Mouse (Mus musculus) granulocyte monocyte progenitor cell, adult 5-6 weeks (primary cell): ENCODE measurements at regions not wholly inside any gene's neighbourhood (a gene's known extent, or its start where the extent isn't known, plus 50 kb on each side); places are given as distances from the start of the nearest gene placed in this dataset.

Source experiments
- ATAC-seq: replicated peaks from 2 replicates; pipeline ENCODE4 v1.8.0; 2016; ENCODE audit warnings: mild to moderate bottlenecking, moderate TSS enrichment, inconsistent platforms; ENCODE audit not compliant: poor library complexity, severe bottlenecking

DNA sequence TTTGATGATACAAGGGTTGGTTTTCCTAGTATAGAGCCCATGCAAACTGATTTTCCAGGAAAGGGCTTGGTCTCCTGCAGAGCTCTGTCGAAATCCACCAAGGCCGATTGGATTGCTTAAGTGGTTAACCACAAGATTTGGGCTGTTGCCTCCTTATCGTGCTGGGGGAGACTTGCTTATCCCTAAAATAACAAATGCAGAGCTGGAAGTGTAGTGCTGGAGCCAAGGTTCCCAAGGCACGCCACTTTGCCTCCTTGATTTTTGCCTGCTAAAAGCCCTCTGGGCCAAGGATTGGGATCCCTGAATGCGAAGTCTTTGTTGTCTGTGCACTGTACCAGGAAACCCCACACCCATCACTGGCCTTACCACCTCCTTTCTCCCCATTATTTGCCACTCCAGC lies 52.8 kb upstream of the Tmem178 start:
- ATAC-seq = peak; percentile 87

DNA sequence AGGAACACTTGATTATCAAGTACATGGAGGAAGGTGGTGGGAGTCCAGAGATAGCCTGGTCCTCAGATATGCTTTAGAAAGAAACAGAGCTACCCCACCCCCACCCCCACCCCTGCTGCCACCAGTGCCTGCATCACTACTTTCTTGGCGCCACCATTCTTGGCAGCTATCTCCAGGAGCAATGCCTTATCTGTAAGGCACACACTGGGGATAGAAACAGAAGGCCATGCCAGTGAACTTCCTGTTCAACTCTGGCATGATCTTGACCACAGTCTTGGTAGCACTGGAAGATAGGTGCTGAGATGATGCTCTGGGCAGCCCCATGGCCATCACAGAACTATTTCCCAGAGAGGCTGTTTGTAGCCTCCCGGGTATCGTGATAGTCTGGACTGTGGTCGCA lies 55.3 kb upstream of the Tmem178 start:
- peak; percentile 14; the same call in 1 of the 2 replicates for ATAC-seq

DNA sequence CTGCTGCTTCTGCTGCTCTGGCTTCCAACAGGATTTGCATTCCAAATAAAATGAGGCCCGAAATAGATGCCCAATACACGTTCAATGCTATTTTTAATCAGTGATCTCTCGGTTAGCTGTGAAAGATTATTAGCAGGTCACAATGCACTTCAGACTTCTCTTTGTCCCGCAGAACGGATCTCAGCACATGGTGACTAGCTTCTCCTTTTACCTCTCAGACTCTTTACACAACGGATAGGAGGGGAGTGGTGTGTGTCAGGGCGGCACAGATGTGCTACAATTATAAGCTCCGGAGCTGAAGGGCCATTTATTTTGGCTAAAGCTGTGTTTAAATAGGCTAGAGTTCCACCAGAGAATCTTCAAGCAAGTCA lies 56.7 kb upstream of the Tmem178 start:
- ATAC-seq = peak; percentile 39; the same call in 1 of the 2 replicates

DNA sequence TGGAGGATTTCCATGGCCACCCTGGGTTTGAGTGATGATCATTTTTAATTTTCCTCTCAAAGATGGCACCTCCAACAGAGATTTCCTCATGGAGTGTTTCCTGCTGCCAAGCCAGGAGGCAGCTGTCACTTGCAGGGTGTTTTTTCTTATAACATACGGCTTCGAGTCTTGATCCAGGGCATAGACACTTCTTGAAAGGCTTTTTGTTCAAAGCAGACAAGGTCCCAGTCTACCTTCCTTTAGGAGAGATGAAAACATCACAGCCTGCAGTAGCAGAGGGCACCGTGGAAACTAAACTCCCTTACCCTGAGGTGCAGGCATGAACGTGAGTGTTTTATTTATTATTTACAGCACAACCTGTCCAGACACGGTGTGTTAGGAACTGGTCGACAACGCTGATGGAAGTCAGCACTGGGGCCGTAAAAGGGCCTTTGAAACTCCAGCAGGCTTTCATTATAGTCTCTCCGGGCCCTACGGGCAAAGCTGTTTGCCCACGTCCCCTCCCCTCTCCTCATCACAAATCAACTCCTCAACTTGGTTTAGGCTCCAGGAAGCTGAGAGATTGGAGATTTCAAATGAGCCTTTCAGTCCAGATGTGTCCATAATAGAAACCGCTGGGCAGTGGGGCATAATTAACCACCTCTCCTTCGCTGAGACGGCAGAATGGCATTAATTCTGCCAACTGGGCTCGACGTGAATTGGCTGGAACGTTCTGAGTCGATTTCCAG lies 57.2 kb upstream of the Tmem178 start:
- ATAC-seq = no peak

DNA sequence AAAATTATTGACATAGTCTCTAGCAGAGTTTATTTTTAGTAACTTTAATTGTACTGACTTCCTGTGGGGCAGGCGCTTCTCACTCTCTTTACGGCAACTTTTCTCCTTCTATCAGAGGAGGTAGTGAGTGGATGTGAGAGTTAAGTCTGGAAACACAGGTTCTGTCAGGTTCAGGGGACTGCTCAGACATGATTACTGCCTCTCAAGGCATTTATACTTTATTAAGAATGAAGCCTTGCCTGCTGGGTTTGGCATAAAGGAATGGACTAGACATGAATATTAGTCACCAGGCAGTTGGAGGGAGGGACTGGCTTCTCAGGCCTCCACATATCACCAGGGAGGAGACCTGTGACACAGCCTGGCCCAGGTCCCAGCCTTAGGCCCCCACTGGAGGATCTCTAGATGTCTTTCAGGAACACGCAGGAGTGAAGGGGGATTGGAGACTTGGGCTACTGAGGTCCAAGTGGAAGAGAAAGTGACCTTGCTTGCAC lies 58.2 kb upstream of the Tmem178 start:
- ATAC-seq = 0 out of 2 replicates have a peak, but pooled peaks have one; percentile 13

DNA sequence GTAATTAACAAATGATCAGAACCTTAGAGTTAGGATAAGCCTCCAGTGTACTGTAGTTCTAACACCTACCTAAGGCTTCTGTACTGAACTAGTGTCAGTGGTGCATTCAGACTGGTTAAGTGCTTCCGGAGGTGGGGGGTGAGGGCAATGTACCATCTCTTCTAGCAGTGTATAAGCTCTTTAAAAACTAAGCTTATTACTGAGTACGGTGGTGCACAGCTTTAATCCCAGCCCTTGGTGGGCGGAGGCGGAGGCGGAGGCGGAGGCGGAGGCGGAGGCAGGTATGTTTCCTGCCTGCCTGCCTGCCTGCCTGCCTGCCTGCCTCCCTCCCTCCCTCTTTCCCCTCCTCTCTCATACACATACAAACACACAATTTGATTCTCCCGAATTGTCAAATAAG lies 58.7 kb upstream of the Tmem178 start:
- ATAC-seq = no peak

DNA sequence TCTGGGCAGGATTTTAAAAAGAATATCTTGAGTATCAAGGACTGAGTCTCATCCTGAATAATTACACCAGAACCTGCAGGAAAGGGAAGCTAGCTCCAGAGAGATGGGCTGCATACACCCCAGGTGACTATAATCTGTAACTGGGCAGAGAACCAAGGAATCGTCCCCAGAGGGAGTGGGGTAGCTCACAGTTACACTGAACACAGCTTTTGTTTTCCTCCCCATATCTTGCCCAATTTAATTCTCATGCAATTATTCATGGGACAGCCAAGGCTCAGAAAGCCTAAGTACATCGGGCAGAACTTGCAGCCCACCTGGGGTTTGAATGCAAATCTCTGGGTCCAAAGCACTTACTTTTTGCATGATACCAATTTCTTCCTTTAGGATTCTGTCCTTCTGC lies 59.5 kb upstream of the Tmem178 start:
- no peak for ATAC-seq

DNA sequence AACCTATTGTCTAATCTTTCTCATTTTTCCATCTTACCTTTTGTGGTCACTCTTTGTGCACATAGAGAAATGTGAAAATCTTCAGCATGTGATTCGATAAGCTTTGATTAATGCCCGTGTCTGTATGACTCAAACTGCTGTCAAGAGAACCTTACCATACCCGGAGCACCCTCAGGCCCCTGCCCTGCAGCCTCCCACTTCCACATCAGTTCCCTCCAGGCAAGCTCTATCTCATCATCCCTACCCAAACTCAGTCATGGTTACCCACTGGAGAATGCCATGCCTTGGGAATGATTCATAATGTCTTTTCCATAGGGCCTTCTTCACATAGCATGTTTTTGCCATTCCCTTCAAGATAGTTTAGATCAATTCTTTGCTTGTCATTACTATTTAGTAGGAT lies 62.0 kb upstream of the Tmem178 start:
- ATAC-seq = no peak

DNA sequence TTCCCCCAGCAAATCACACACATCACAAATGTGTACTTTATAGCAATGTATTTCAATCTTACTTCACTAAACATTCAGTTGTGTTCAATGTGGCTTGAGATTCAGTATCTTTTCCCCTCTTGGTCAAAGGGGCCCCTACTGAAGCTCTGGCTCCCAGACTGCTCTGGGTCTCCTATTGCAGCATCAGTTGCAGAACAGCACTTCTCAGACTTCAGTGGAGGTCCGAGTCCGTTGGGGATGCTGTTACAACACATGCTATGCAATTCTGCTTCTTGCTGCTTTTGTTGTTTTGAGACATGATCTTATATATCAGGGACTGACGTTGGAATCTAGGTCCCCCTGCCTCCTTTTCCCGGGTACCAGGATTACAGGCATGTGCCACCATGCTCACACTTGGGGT lies 64.1 kb upstream of the Tmem178 start:
- ATAC-seq = peak; percentile 94

DNA sequence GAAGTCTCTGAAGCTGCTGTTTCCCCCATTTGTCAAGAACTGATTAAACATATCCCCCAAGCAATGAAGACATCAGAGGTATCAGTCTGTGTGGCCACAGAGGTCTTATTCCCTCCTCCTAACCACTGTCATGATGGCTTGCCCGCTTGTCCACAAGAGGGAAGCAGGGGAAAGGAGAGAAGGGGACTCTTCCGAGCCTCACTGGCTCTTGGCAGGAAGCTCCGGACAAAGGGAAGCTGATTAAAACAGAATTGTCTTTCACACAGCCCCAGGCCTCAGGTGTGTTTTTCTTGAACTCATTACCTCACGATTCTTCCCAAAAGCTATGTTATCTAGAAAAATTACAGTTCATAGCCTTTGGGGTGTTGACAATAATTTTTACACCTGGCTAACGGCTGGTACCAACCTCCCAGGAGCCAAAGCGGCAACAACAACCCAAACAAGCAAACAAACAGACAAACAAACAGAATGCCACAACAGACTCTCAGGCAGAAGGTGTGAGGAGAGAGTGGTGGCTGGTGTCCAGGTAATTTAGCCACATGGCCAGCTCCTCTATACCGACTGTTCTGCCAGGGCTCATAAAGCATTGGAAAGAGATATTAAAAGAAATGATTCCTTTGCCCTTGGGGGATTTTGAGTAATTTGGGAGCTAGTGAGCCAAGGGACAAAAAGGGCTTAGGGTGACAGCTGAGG lies 68.9 kb upstream of the Tmem178 start:
- ATAC-seq = peak; percentile 50; the same call in 1 of the 2 replicates

DNA sequence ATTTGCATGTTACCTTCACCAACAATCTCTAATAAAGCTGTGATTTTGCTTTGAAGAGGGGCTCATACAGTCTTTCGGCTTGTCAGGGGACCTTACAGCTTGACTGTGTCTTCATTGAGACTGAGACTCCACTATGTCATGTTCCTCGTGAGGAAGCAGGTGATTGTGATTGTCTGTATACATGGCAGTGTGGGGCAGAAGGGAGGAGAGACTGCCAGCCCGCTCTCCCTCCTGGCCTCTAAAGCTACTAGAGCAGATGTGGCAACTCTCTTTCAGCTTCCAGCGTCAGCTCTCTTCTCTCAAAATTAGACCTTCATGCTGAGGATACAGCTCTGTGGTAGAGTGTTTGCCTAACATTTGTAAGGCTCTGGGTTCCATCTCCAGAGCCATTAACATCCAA lies 73.5 kb upstream of the Tmem178 start:
- no peak for ATAC-seq

DNA sequence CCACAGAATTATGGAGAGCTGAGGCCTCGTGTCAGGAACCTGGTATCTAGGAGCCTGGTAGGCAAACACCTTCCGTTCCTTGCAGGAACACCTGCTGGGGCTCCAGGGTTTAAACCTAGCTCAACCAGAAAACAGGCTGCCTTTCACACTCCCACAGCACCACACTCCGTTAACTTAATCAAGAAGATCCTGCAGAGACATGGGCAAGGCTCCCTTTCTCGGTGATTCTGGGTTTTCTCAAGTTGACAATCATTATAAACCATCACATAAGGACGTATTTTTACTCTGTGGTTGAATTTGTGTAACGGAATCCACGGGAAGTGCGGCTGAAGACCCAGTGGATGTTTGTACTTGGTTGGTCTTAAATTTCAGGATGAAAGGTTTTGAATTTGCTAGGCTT lies 82.1 kb upstream of the Tmem178 start:
- ATAC-seq = no peak

DNA sequence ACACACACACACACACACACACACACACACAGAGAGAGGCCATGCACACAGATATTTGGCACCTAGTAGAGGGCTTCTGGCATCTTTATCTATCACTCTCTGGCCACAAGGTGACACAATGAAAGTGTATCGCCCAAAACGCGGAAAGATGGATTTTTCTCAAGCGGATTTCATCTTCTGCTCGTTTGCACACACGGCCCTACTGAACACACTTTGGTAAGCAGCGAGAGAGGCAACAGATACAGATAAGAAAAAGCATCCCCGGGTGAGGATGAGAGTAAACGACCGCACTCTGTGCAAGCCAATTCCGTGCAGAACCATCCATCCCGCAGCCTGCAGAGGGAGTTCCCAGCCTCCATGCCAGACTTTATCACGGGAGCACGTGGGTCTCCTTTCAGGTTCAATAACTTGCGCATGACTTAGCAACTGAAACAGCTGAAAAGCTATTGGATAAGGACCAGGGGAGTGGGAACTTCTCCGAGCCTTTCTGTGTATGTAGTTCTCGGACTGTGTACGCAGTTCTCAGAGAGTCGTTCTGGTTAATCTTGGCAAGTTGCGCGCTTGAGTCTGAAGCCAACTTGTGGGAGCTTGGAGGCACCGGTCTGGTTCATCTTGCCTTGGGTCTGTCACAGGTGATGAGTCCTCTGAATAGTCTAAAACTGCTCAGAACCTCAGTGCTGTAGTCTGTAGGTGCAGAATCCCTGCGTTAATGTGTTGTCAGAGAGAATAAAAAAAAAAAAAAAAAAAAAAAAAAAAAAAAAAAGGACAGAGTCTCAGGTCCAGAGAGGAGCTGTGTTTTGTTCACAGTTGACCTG lies 97.2 kb upstream of the Tmem178 start:
- no peak for ATAC-seq

DNA sequence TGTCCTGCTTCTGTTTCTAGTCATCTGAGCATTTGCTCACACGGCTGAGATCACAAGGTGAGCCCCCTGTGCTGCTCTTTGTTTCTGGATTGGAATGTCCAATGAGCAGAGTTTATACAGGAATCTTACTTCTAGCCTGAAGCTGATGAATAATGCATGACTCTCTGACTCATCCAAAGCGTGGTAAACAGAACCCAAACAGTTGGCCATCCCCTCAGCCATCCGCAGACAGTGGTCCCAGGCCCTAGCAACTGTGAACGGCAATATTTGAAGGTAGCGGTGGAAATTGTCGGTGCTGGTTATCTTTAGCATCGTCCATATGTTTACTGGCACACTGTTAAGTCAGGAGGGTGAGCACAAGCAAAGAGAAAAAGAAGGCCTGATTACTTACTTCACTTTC lies 99.1 kb upstream of the Tmem178 start:
- ATAC-seq = no peak

DNA sequence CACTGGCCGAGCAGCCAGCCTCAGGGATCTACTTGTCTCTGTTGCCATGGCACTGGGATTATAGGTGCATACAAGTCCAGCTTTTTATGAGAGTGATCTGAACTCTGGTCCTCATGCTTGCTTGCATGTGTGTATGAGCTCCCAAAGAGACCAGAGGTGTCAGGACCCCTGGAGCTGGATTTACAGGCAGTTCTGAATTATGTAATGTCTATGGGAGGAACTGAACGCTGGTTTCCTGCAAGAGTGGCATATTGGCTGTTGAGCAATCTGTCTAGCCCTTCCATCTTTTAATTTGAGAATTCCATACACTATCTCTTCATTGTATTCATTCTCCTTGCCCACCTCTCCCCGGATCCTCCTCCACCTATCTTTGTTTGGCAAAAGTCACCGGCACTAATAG lies 102.5 kb upstream of the Tmem178 start:
- ATAC-seq = peak; percentile 77

DNA sequence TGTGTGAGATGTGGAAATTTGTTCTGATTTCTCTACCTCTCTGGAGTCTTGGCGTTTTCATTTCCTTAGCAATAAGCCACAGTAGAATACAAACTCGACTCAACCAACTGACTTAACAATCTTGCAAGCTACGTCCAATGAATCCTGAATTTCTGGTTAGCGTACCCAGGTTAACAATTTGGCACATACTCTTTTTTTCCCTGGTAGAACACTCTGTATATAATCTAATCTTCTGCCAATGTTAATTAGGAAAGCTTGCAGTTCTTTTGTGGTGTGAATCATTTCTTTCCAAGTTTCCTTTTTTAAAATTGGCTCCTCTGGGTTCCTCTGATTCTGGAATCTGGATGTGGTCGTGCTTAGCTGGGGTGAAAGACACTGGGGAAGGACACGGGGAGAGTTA lies 103.5 kb upstream of the Tmem178 start:
- ATAC-seq = no peak

DNA sequence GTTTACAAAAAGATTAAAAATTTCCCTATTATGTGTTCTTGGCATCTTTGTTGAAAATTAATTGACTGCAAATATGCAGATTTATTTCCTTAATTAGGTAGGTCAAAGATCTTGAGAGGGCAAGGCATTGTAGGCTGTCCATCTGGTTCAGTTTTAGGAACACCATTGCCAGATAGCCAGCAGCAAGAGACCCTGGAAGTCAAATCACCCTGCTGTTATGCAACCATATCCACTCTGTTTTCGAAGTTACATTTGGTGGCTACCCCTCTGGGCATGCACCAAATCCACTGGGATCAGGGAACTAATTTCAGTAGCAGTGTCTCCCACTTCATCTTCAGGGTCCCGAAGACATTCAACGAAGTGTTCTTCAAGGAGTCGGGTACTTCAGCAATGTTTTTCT lies 104.0 kb upstream of the Tmem178 start:
- no peak for ATAC-seq

DNA sequence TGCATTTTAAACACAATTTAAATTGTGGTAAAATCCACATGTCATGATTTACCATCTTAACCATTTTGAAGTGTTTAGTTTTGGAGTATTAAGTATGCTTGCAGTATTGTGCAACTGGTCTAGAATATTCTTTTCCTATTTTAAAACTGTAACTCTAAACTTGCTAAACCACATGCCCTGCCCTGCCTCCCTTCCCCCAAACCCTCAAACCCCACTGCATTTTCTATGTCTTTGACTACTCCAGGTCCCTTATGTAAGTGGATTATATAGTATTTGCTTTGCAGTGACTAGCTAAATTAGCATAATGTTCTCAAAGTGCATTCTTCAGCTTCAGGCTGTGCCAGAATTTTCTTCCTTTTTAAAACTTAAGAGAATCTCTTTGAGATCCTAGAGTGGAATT lies 106.4 kb upstream of the Map4k3 start:
- peak; percentile 56 for ATAC-seq

DNA sequence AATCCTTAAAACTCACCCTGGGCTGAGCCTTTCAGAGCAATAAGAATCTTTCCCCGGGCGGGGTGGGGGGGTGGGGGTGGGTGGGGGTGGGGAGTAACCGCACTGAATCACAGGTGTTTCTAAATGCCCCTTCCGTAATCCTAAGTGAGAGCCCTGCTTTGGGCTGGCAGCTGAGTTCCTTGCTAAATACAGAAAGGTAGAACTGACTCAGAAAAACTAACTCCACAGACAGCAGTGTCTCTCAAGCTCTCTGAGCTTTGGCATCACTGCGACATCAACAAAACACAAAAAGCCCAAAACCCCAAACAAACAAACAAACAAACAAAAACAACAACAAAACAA lies 105.9 kb upstream of the Map4k3 start:
- peak; percentile 36; the same call in 1 of the 2 replicates for ATAC-seq

DNA sequence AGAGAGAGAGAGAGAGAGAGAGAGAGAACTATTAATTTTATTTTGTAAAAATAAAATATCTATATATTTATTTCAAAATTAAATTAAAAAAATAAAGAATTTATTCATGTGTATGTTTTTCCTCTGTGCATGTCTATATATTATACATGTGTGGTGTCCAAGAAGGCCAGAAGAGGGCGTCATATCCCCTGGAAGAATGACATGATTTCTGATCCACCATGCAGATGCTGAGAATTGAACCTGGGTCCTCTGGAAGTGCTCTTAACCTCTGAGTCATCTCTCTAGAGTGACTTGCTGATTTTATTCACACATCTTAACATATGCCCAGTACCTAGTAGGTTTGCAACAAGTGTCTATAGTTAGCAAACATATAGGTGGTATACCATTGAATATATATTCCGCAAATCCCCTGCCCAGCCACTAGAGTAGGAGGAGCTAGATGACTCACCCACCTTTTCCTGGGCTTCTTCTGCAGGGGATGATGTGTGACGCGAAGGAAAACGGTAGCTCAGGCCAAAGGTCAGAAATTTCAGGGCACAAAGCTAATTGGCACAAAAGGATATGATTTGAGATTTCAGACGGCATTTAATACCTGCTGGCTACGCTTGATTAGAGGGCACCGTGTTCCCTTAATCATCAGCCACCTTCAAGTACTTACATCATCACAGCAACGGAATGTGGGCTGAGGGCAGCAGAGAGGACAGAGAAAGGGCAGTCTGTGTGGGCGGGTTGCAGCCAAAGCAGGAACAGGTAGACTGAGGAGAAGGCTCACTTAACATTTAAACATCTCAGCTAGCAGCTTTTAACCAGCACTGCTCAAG lies 105.3 kb upstream of the Map4k3 start:
- ATAC-seq = peak; percentile 73
